Mouse (Mus musculus): ENCODE measurements around the gene Sesn3.

- TF ChIP-seq SRF (IDR thresholded peaks at IDR 0.05; ENCODE audit: control insufficient read depth, insufficient read length, low read depth) (no peak), MYOD1 (IDR thresholded peaks at IDR 0.05; ENCODE audit: control insufficient read depth in 1 of 3, insufficient read length in 2 of 3, low read depth in 2 of 3) (no peak), POLR2A (IDR thresholded peaks at IDR 0.05; ENCODE audit: insufficient read length, low read depth) (no peak), POLR2AphosphoS2 (IDR thresholded peaks at IDR 0.05; ENCODE audit: insufficient read length, low read depth) (no peak), MYOG (IDR thresholded peaks at IDR 0.05; ENCODE audit: control insufficient read depth in 1 of 3, insufficient read depth in 1 of 3, insufficient read length in 2 of 3, low read depth in 2 of 3) (no peak), CEBPB (IDR thresholded peaks at IDR 0.05; ENCODE audit: insufficient read depth, poor library complexity, severe bottlenecking) (no peak), MAX (IDR thresholded peaks at IDR 0.05; ENCODE audit: low read depth) (no peak), TCF12 (IDR thresholded peaks at IDR 0.05; ENCODE audit: insufficient read depth, poor library complexity, severe bottlenecking) (no peak)
These were observed 82.2 kb downstream of the Sesn3 start for GRCm38 (mm10) chr9:14357033-14357432.

Data from myocyte (in vitro differentiated cells).